In the genomic region with DNA sequence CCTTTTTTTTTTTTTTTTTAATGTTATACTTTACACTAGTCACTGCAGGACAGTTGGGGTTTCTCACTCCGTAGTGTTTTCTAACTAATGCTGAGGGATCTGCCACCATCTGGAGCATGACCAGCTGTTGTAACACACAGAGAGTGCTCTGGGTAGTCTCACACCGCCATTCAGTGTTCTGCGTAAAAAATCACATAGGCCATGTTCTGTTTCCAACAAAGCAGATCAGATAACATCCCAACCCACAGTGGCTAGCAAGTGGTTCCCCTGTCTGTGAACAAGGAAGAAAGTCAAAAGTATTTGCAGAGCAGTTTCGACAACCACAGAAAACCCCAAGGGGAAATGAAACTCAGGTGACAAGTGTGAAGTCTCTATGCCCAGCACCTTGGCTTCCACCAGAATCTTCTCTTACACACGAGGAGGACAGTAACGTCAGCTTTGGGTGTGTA, we compare ENCODE assay signal across 1 mouse cellular context.
A peak's percentile ranks its signal among the peaks of the same experiment; 100 is the strongest.
TF ChIP-seq lines count a peak whose summit lies in the region.

No protein-coding gene starts in this region.

TF ChIP-seq in MEL, 35 proteins besides CTCF, POLR2A, EP300 and RAD21 (continued from another document):
- 0 out of 2 replicates have a peak, but pooled peaks have one; percentile 22 for TF ChIP-seq ZNF384 (IDR thresholded peaks at IDR 0.05; ENCODE audit: low read depth, low read length)
